Mouse (Mus musculus) spleen, adult 2 months (tissue): ENCODE measurements around the gene Zfyve9. TPM values are rescaled to one million over a fixed set of nuclear protein-coding genes. Genes with fewer than 3 reads are reported as not detected.

Source experiments
- DNase-seq, 2 experiments: peaks; one replicate each; pipeline versions ENCODE4 v3.0.0 to v3.0.0-alpha.2; 2012 to 2021; ENCODE audit warnings: low spot score in 2 of 2, low read depth in 1 of 2
- H3K27ac ChIP-seq: fragments of 200-500 bp; 2 replicates; pipeline ENCODE4 v1.5.1; 2012; ENCODE audit warnings: low read length, inconsistent platforms; ENCODE audit not compliant: insufficient read depth
- H3K27me3 ChIP-seq: fragments of 200-500 bp; 2 replicates; pipeline ENCODE4 v1.6.1; 2012; ENCODE audit warnings: mild to moderate bottlenecking, moderate library complexity, low read length, inconsistent platforms; ENCODE audit not compliant: control insufficient read depth, insufficient read depth
- H3K36me3 ChIP-seq: fragments of 200-500 bp; 2 replicates; pipeline ENCODE4 v1.6.1; 2012; ENCODE audit warnings: mild to moderate bottlenecking, low read length, inconsistent platforms; ENCODE audit not compliant: control insufficient read depth, insufficient read depth
- H3K4me1 ChIP-seq: fragments of 200-500 bp; 2 replicates; pipeline ENCODE4 v1.6.1; 2011; ENCODE audit warnings: inconsistent platforms; ENCODE audit not compliant: control insufficient read depth, insufficient read depth, insufficient read length
- H3K4me3 ChIP-seq: fragments of 200-500 bp; 2 replicates; pipeline ENCODE4 v1.5.1; 2011; ENCODE audit warnings: mild to moderate bottlenecking, inconsistent platforms; ENCODE audit not compliant: insufficient read depth, insufficient read length; ENCODE audit errors: extremely low read depth
- CTCF ChIP-seq: fragments of 200-500 bp; IDR thresholded peaks from 2 replicates; pipeline ENCODE4 v1.5.1; 2011; ENCODE audit warnings: mild to moderate bottlenecking, inconsistent platforms; ENCODE audit not compliant: insufficient read depth, insufficient read length, insufficient replicate concordance; ENCODE audit errors: extremely low read depth
- POLR2A ChIP-seq: fragments of 200-500 bp; IDR thresholded peaks from 2 replicates; pipeline ENCODE4 v1.6.1; 2011; ENCODE audit warnings: low read depth, low read length, inconsistent platforms
- WGBS: fragments of 180-500 bp; shearing (Covaris S2); methylation state at CpG from one replicate; pipeline ENCODE4 v1.1.7; 2018; 5-methylcytosine and 5-hydroxymethylcytosine counted together
- polyA plus RNA-seq: library from polyadenylated mRNA; depleted of rRNA; stranded (reverse); fragments of >200 nt; gene quantifications from 2 replicates; pipeline ENCODE4 v1.2.3, GENCODE M21; 2012; rRNA removed

Zfyve9 gene
- polyA plus RNA-seq, 1 experiment = 0.63 TPM

DNA sequence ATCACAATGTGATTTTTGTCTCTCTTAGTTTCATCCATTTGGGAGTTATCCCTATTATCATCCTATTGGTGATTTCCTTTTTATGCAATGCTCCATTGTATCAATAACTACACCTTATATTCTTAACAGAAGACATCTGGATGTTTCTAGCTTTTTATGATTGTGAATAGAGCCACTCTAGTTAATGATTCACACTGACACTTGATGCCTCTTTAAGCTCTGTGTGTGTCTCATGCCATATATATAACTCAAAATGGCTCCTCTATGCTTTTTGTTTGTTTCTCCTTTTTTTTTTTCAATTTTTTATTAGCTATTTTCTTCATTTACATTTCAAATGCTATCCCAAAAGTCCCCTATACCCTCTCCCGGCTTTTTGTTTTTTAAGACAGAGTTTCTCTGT is 184.8 kb downstream of the Zfyve9 start:
- H3K27ac ChIP-seq = no peak overlapping the region
- H3K4me3 ChIP-seq = no peak overlapping the region
- DNase-seq = no peak
- TF ChIP-seq CTCF = no peak
- TF ChIP-seq POLR2A = no peak
- H3K36me3 ChIP-seq = no peaks in the 10 kb centered on the region
- no peaks in the 10 kb centered on the region for H3K27me3 ChIP-seq
- 94% methylated on average over 1 of the region's 1 CpGs for WGBS
- H3K4me1 ChIP-seq = no peaks in the 10 kb centered on the region

DNA sequence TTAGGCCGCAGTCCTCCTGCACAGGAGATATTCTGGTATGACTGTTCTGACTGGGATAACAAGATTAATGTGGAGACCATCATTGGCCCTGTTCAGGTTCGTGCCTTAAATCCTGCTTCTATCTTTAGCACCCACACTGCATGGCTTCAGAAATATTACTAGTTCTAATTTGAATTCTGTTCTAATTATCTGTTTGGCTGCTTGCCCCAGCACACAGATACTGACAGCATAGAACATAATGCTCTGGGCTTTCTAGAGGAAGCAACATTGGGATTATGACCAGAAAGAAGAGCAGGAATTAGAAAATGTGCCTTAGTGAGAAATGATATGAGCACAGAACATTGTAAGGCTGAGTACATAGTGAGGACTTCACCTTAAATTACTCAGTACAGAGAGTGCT is 187.2 kb downstream of the Zfyve9 start:
- H3K36me3 ChIP-seq = no peaks in the 10 kb centered on the region
- 94% methylated on average over 2 of the region's 2 CpGs for WGBS

More for the DNA sequence above, 187.2 kb downstream of the Zfyve9 start:
- Histone ChIP-seq H3K4me1 (no peaks in the 10 kb centered on the region), H3K4me3 (no peak overlapping the region), H3K27me3 (no peaks in the 10 kb centered on the region), H3K27ac (no peak overlapping the region)
- no peak for DNase-seq
- TF ChIP-seq CTCF = no peak
- TF ChIP-seq POLR2A = no peak

Other genes with a start within 250 kb of the Zfyve9 start
- 2.1 and 2.4 TPM in 2 replicates for gene Prpf38a, start 201.5 kb downstream of the Zfyve9 start, polyA plus RNA-seq
- 1.2 and 1.5 TPM in 2 replicates for gene Orc1, start 201.4 kb downstream of the Zfyve9 start, polyA plus RNA-seq
- gene Cc2d1b, start 160.9 kb downstream of the Zfyve9 start, polyA plus RNA-seq = 33.1 and 39.0 TPM in 2 replicates
- 0.07 TPM in 1 of 2 replicates, not detected in the other for gene 3110021N24Rik, start 61.1 kb downstream of the Zfyve9 start, polyA plus RNA-seq
- 5.2 and 6.1 TPM in 2 replicates for gene Btf3l4, start 52.8 kb upstream of the Zfyve9 start, polyA plus RNA-seq
- 5.9 and 6.7 TPM in 2 replicates for gene Txndc12, start 53.8 kb upstream of the Zfyve9 start, polyA plus RNA-seq
- gene Kti12, start 67.0 kb upstream of the Zfyve9 start, polyA plus RNA-seq = 32.7 and 44.2 TPM in 2 replicates
- 0.14 TPM in 1 of 2 replicates, not detected in the other for gene A730015C16Rik, start 67.8 kb upstream of the Zfyve9 start, polyA plus RNA-seq
- gene Rab3b, start 98.3 kb upstream of the Zfyve9 start, polyA plus RNA-seq = 0.58 and 0.81 TPM in 2 replicates
- gene Nrd1, start 219.9 kb upstream of the Zfyve9 start, polyA plus RNA-seq = 17.7 and 23.0 TPM in 2 replicates